Mouse (Mus musculus): ENCODE results near the gene Sema5b. TPM values are rescaled to one million over a fixed set of nuclear protein-coding genes. Genes with fewer than 3 reads are reported as not detected.
A peak's percentile ranks its signal among the peaks of the same experiment; 100 is the strongest.

The Sema5b gene
- polyA plus RNA-seq, 1 experiment from 2014 or later: 2.7 TPM

- Histone ChIP-seq H3K36me3 (ENCODE audit: insufficient read depth) (no peaks in the 10 kb centered on the region), H3K27ac (ENCODE audit: low read depth) (no peak overlapping the region), H3K4me1 (ENCODE audit: insufficient read depth) (peaks cover 4% of the 10 kb centered on the region; the same call in 1 of the 2 replicates), H3K4me3 (ENCODE audit: low read depth, low read length) (no peak overlapping the region), H3K4me2 (no peak overlapping the region), H3K9me3 (ENCODE audit: low read depth, low read length) (no peaks in the 10 kb centered on the region), H3K9ac (no peak overlapping the region), H3K27me3 (ENCODE audit: insufficient read depth, low read length) (peaks cover 47% of the 10 kb centered on the region)
- no peak for ATAC-seq (ENCODE audit: insufficient read depth)
- no peak for TF ChIP-seq CTCF (IDR thresholded peaks at IDR 0.05; ENCODE audit: low read depth)
- 61% methylated on average over 8 of the region's 8 CpGs for WGBS
- DNase-seq: no peak
Measured at GRCm38 (mm10) chr16:35537651-35538050, 3.3 kb upstream of the Sema5b start.

DNA sequence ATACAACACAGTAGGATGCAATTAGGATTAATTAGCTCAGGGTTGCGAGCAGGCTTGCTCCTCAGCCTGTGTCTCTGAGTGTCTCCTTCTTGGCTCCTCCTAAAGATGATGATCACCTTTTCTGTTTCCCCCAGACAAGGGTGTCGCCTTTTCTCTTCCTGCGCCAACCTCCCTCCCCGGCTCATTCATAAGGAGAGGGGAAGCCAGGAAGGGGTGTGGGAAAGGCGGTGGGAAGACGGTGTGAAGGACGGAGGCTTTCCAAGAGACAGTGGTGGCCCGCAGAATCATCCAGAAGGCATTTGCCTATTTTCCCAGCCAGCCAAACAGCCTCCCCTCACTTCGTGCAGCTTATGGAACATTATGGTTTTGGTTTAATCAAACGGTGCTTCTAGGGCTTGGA is 1.9 kb upstream of the Sema5b start:
- Histone ChIP-seq H3K9ac (no peak overlapping the region), H3K4me1 (ENCODE audit: insufficient read depth) (peaks cover 4% of the 10 kb centered on the region; the same call in 1 of the 2 replicates), H3K27me3 (ENCODE audit: insufficient read depth, low read length) (peaks cover 60% of the 10 kb centered on the region), H3K4me2 (no peak overlapping the region), H3K9me3 (ENCODE audit: low read depth, low read length) (no peaks in the 10 kb centered on the region), H3K4me3 (ENCODE audit: low read depth, low read length) (no peak overlapping the region), H3K27ac (ENCODE audit: low read depth) (no peak overlapping the region), H3K36me3 (ENCODE audit: insufficient read depth) (no peaks in the 10 kb centered on the region)
- DNase-seq (no peak), ATAC-seq (ENCODE audit: insufficient read depth) (no peak)
- WGBS: 52% methylated on average over 10 of the region's 10 CpGs
- no peak for TF ChIP-seq CTCF (IDR thresholded peaks at IDR 0.05; ENCODE audit: low read depth)

GRCm38 (mm10) chr16:35540333-35541116 is 420 bp upstream of the Sema5b start:
- ATAC-seq (ENCODE audit: insufficient read depth) (no peak; the same call in 1 of the 2 replicates), DNase-seq (peak; percentile 87)
- no peak overlapping the region for H3K9ac ChIP-seq
- H3K4me2 ChIP-seq: peak overlapping the region; percentile 97
- H3K36me3 ChIP-seq (ENCODE audit: insufficient read depth): no peaks in the 10 kb centered on the region
- TF ChIP-seq CTCF (IDR thresholded peaks at IDR 0.05; ENCODE audit: low read depth): peak; percentile 74
- no peak overlapping the region for H3K27ac ChIP-seq (ENCODE audit: low read depth)
- no peaks in the 10 kb centered on the region for H3K9me3 ChIP-seq (ENCODE audit: low read depth, low read length)
- H3K4me1 ChIP-seq (ENCODE audit: insufficient read depth): peaks cover 4% of the 10 kb centered on the region; the same call in 1 of the 2 replicates
- H3K4me3 ChIP-seq (ENCODE audit: low read depth, low read length): peak overlapping the region; percentile 52
- H3K27me3 ChIP-seq (ENCODE audit: insufficient read depth, low read length): peaks cover 69% of the 10 kb centered on the region
- WGBS: under 1% methylated on average over 23 of the region's 23 CpGs

GRCm38 (mm10) chr16:35541661-35542420 is 896 bp downstream of the Sema5b start:
- WGBS: under 1% methylated on average over 54 of the region's 54 CpGs
- Histone ChIP-seq H3K27me3 (ENCODE audit: insufficient read depth, low read length) (peaks cover 72% of the 10 kb centered on the region), H3K9me3 (ENCODE audit: low read depth, low read length) (no peaks in the 10 kb centered on the region), H3K36me3 (ENCODE audit: insufficient read depth) (no peaks in the 10 kb centered on the region), H3K4me1 (ENCODE audit: insufficient read depth) (peaks cover 4% of the 10 kb centered on the region; the same call in 1 of the 2 replicates), H3K9ac (peak overlapping the region; percentile 50), H3K4me3 (ENCODE audit: low read depth, low read length) (peak overlapping the region; percentile 52), H3K4me2 (peak overlapping the region; percentile 97), H3K27ac (ENCODE audit: low read depth) (no peak overlapping the region)
- peak; percentile 55 for DNase-seq
- ATAC-seq (ENCODE audit: insufficient read depth): peak; percentile 63; the same call in 1 of the 2 replicates
- no peak for TF ChIP-seq CTCF (IDR thresholded peaks at IDR 0.05; ENCODE audit: low read depth)

- DNase-seq: no peak
- Histone ChIP-seq H3K9me3 (ENCODE audit: low read depth, low read length) (no peaks in the 10 kb centered on the region), H3K27me3 (ENCODE audit: insufficient read depth, low read length) (peaks cover 71% of the 10 kb centered on the region), H3K9ac (peak overlapping the region; percentile 50; the same call in 1 of the 2 replicates), H3K4me2 (peak overlapping the region; percentile 97), H3K36me3 (ENCODE audit: insufficient read depth) (no peaks in the 10 kb centered on the region), H3K4me1 (ENCODE audit: insufficient read depth) (peaks cover 4% of the 10 kb centered on the region; the same call in 1 of the 2 replicates), H3K4me3 (ENCODE audit: low read depth, low read length) (peak overlapping the region; percentile 52), H3K27ac (ENCODE audit: low read depth) (no peak overlapping the region)
- ATAC-seq (ENCODE audit: insufficient read depth): no peak
- WGBS: 1% methylated on average over 27 of the region's 27 CpGs
- TF ChIP-seq CTCF (IDR thresholded peaks at IDR 0.05; ENCODE audit: low read depth): no peak
Measured at GRCm38 (mm10) chr16:35542421-35542780, 1.5 kb downstream of the Sema5b start.

DNA sequence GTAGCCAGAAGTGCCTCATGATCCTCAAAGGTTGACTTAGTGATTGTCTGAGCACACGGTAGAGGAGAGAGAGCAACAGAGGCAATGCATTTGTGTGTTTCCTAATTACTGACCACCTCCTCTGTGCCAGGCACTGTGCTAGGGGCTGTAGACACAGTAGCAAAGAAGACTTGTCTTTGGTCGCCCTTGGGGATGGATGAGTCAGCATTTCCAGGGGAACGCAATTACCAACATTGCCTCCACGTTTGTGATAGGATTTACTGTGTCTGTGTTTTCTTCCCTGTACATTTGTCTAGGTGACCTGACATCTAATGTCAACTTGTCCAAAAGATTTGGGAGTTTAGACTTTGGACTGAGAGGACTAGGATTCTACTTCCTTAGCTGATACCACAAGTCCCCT is 4.8 kb downstream of the Sema5b start:
- Histone ChIP-seq H3K27ac (ENCODE audit: low read depth) (no peak overlapping the region), H3K4me3 (ENCODE audit: low read depth, low read length) (no peak overlapping the region), H3K4me2 (no peak overlapping the region), H3K9me3 (ENCODE audit: low read depth, low read length) (no peaks in the 10 kb centered on the region), H3K36me3 (ENCODE audit: insufficient read depth) (no peaks in the 10 kb centered on the region), H3K27me3 (ENCODE audit: insufficient read depth, low read length) (peaks cover 45% of the 10 kb centered on the region), H3K4me1 (ENCODE audit: insufficient read depth) (no peaks in the 10 kb centered on the region), H3K9ac (no peak overlapping the region)
- TF ChIP-seq CTCF (IDR thresholded peaks at IDR 0.05; ENCODE audit: low read depth): no peak
- DNase-seq (no peak), ATAC-seq (ENCODE audit: insufficient read depth) (no peak)
- WGBS: 77% methylated on average over 4 of the region's 4 CpGs

GRCm38 (mm10) chr16:35547966-35548365 is 7.0 kb downstream of the Sema5b start:
- no peaks in the 10 kb centered on the region for H3K36me3 ChIP-seq (ENCODE audit: insufficient read depth)
- H3K9ac ChIP-seq: no peak overlapping the region
- no peaks in the 10 kb centered on the region for H3K4me1 ChIP-seq (ENCODE audit: insufficient read depth)
- peaks cover 22% of the 10 kb centered on the region for H3K27me3 ChIP-seq (ENCODE audit: insufficient read depth, low read length)
- no peak overlapping the region for H3K4me3 ChIP-seq (ENCODE audit: low read depth, low read length)
- no peak overlapping the region for H3K4me2 ChIP-seq
- H3K9me3 ChIP-seq (ENCODE audit: low read depth, low read length): no peaks in the 10 kb centered on the region
- ATAC-seq (ENCODE audit: insufficient read depth) (no peak), DNase-seq (no peak)
- no peak overlapping the region for H3K27ac ChIP-seq (ENCODE audit: low read depth)
- no peak for TF ChIP-seq CTCF (IDR thresholded peaks at IDR 0.05; ENCODE audit: low read depth)
